In the genomic region with DNA sequence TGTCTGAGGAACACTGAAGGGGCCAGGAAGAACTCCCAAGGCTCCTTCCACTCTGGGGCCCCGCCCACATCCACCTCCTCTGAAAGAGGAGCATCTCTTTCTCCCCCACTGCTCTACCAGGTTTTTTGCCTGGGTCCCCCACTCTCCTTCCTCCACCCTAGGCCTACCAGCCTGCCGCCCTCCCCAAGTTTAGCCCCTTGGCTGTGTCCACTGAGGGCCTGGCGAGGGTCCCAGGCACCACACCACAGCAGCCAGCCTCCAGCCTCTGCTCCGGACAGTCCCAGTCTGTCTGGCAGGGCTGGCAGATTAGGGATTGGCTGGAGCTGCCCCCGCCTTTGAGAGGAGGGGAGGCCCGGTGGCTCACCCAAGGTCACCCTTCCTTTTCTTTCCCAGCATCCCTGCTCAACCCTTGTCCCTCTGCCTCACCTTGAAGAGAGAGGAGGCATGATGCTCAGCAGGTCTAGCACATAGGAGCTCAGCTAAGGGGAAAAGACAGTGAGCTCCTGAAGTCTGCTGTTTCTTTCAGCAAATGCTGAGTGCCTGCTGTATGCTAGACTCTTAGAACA, we compare ENCODE assay signal across 8 mouse cellular contexts. TPM values are rescaled to one million over a fixed set of nuclear protein-coding genes. Genes with fewer than 3 reads are reported as not detected.
A peak's percentile ranks its signal among the peaks of the same experiment; 100 is the strongest.
DNase-seq lines count a peak whose midpoint lies in the region; ATAC-seq and TF ChIP-seq lines count a peak whose summit lies in the region.

No protein-coding gene starts in this region.

- DNase-seq in lung, postnatal 10 days, result peak; percentile 63
- no peak for DNase-seq in lung, postnatal 25 days (ENCODE audit: low spot score)
- DNase-seq in cerebellum, adult 9-11 months, result peak; percentile 64
- DNase-seq in forebrain, postnatal 0 days, result peak; percentile 38
- DNase-seq in midbrain, embryonic 14.5 days, result peak; percentile 31
- DNase-seq in liver, result no peak

- H3K9ac ChIP-seq in forebrain, postnatal 0 days, result no peak overlapping the region
- no peak overlapping the region for H3K9ac ChIP-seq in hindbrain, embryonic 16.5 days (ENCODE audit: low read depth, low read length)
- H3K9ac ChIP-seq in midbrain, embryonic 14.5 days (replicated peaks; ENCODE audit: low read length), result peak overlapping the region; percentile 12; the same call in 1 of the 2 replicates

- no peaks in the 10 kb centered on the region for H3K9me3 ChIP-seq in forebrain, postnatal 0 days (ENCODE audit: low read length)
- H3K9me3 ChIP-seq in hindbrain, embryonic 16.5 days (ENCODE audit: control insufficient read depth, low read length), result peaks cover 2% of the 10 kb centered on the region; the same call in 1 of the 2 replicates
- no peaks in the 10 kb centered on the region for H3K9me3 ChIP-seq in midbrain, embryonic 14.5 days (ENCODE audit: control insufficient read depth, low read length)

- H3K4me1 ChIP-seq in forebrain, postnatal 0 days (ENCODE audit: insufficient read depth), result peaks cover 29% of the 10 kb centered on the region
- peaks cover 42% of the 10 kb centered on the region for H3K4me1 ChIP-seq in hindbrain, embryonic 16.5 days (ENCODE audit: control insufficient read depth, insufficient read depth, low read depth, low read length)
- peaks cover 44% of the 10 kb centered on the region for H3K4me1 ChIP-seq in midbrain, embryonic 14.5 days (ENCODE audit: control insufficient read depth, insufficient read depth, low read length)

- no peaks in the 10 kb centered on the region for H3K27me3 ChIP-seq in forebrain, postnatal 0 days (ENCODE audit: insufficient read depth, low read length)
- H3K27me3 ChIP-seq in hindbrain, embryonic 16.5 days (replicated peaks; ENCODE audit: control insufficient read depth, insufficient read depth, low read length), result no peaks in the 10 kb centered on the region
- H3K27me3 ChIP-seq in midbrain, embryonic 14.5 days (ENCODE audit: control insufficient read depth, insufficient read depth, low read length), result no peaks in the 10 kb centered on the region

- no peak overlapping the region for H3K4me3 ChIP-seq in forebrain, postnatal 0 days (ENCODE audit: low read depth, low read length)
- H3K4me3 ChIP-seq in hindbrain, embryonic 16.5 days (ENCODE audit: low read length), result no peak overlapping the region
- no peak overlapping the region for H3K4me3 ChIP-seq in midbrain, embryonic 14.5 days (replicated peaks; ENCODE audit: low read depth, low read length)

- no peak for TF ChIP-seq CTCF in forebrain, postnatal 0 days (IDR thresholded peaks at IDR 0.05; ENCODE audit: low read depth)

- 10% methylated on average over 6 of the region's 6 CpGs for WGBS in forebrain, postnatal 0 days
- WGBS in hindbrain, embryonic 16.5 days, result 11% methylated on average over 5 of the region's 6 CpGs
- 7% methylated on average over 6 of the region's 6 CpGs for WGBS in midbrain, embryonic 14.5 days

- H3K36me3 ChIP-seq in forebrain, postnatal 0 days (ENCODE audit: insufficient read depth), result no peaks in the 10 kb centered on the region
- no peaks in the 10 kb centered on the region for H3K36me3 ChIP-seq in hindbrain, embryonic 16.5 days (ENCODE audit: control insufficient read depth, insufficient read depth, low read length)
- H3K36me3 ChIP-seq in midbrain, embryonic 14.5 days (ENCODE audit: control insufficient read depth, insufficient read depth, low read length), result no peaks in the 10 kb centered on the region

- no peak for ATAC-seq in forebrain, postnatal 0 days
- ATAC-seq in hindbrain, embryonic 16.5 days, result peak; percentile 3; the same call in 1 of the 2 replicates
- no peak for ATAC-seq in midbrain, embryonic 14.5 days (ENCODE audit: low FRiP score, low TSS enrichment)
- no peak for ATAC-seq in CD4-positive, CD25-positive, alpha-beta regulatory T cell, adult 4 months

- peak overlapping the region; percentile 95 for H3K27ac ChIP-seq in forebrain, postnatal 0 days (ENCODE audit: low read depth, low read length)
- peak overlapping the region; percentile 93 for H3K27ac ChIP-seq in hindbrain, embryonic 16.5 days (ENCODE audit: low read depth, low read length)
- H3K27ac ChIP-seq in midbrain, embryonic 14.5 days (replicated peaks; ENCODE audit: low read depth, low read length), result peak overlapping the region; percentile 98

- no peak overlapping the region for H3K4me2 ChIP-seq in forebrain, postnatal 0 days (ENCODE audit: low read depth)
- no peak overlapping the region for H3K4me2 ChIP-seq in hindbrain, embryonic 16.5 days (ENCODE audit: low read length)
- H3K4me2 ChIP-seq in midbrain, embryonic 14.5 days (ENCODE audit: low read length), result peak overlapping the region; percentile 93

RNA-seq across cellular contexts. Expression of gene Rcor2, which starts 2.3 kb away (rescaled TPM):
- total RNA-seq in forebrain, postnatal 0 days (2014; rRNA removed), result 41.9 and 49.6 TPM in 2 replicates
- polyA plus RNA-seq in forebrain, postnatal 0 days (2015; fragmentation: Nextera tagmentation; extraction: Ambion mirVana), result 13.7 and 14.5 TPM in 2 replicates
- polyA plus RNA-seq in hindbrain, embryonic 16.5 days (2015; fragmentation: Nextera tagmentation; extraction: Ambion mirVana), result 10.5 and 18.5 TPM in 2 replicates
- 23.1 and 26.6 TPM in 2 replicates for polyA plus RNA-seq in midbrain, embryonic 14.5 days (2014; fragmentation: Nextera tagmentation; extraction: Ambion mirVana)
- under 1 TPM in 1 of 2 experiments, not detected in 1; 0.42 TPM for polyA plus RNA-seq in CD4-positive, CD25-positive, alpha-beta regulatory T cell, adult 4 months (2017; shearing (Covaris generic))

RNA-seq across cellular contexts. Expression of gene Naa40, which starts 23.9 kb away (rescaled TPM):
- total RNA-seq in forebrain, postnatal 0 days (2014; rRNA removed), result 48.5 and 57.7 TPM in 2 replicates
- 34.7 and 44.0 TPM in 2 replicates for polyA plus RNA-seq in forebrain, postnatal 0 days (2015; fragmentation: Nextera tagmentation; extraction: Ambion mirVana)
- 60.6 and 66.9 TPM in 2 replicates for polyA plus RNA-seq in hindbrain, embryonic 16.5 days (2015; fragmentation: Nextera tagmentation; extraction: Ambion mirVana)
- 68.6 and 77.8 TPM in 2 replicates for polyA plus RNA-seq in midbrain, embryonic 14.5 days (2014; fragmentation: Nextera tagmentation; extraction: Ambion mirVana)
- 10 to 100 TPM; 21.9 to 26.8 TPM for polyA plus RNA-seq in CD4-positive, CD25-positive, alpha-beta regulatory T cell, adult 4 months (2017; shearing (Covaris generic))

RNA-seq across cellular contexts. Expression of gene Cox8a, which starts 47.4 kb away (rescaled TPM):
- total RNA-seq in forebrain, postnatal 0 days (2014; rRNA removed), result 735 and 828 TPM in 2 replicates
- polyA plus RNA-seq in forebrain, postnatal 0 days (2015; fragmentation: Nextera tagmentation; extraction: Ambion mirVana), result 1,247 and 1,523 TPM in 2 replicates
- polyA plus RNA-seq in hindbrain, embryonic 16.5 days (2015; fragmentation: Nextera tagmentation; extraction: Ambion mirVana), result 1,071 and 1,270 TPM in 2 replicates
- polyA plus RNA-seq in midbrain, embryonic 14.5 days (2014; fragmentation: Nextera tagmentation; extraction: Ambion mirVana), result 921 and 1,195 TPM in 2 replicates
- polyA plus RNA-seq in CD4-positive, CD25-positive, alpha-beta regulatory T cell, adult 4 months (2017; shearing (Covaris generic)), result 100 to 1,000 TPM; 223 to 296 TPM

RNA-seq across cellular contexts. Expression of gene Otub1, which starts 58.7 kb away (rescaled TPM):
- 248 and 252 TPM in 2 replicates for total RNA-seq in forebrain, postnatal 0 days (2014; rRNA removed)
- 286 and 290 TPM in 2 replicates for polyA plus RNA-seq in forebrain, postnatal 0 days (2015; fragmentation: Nextera tagmentation; extraction: Ambion mirVana)
- polyA plus RNA-seq in hindbrain, embryonic 16.5 days (2015; fragmentation: Nextera tagmentation; extraction: Ambion mirVana), result 246 and 249 TPM in 2 replicates
- polyA plus RNA-seq in midbrain, embryonic 14.5 days (2014; fragmentation: Nextera tagmentation; extraction: Ambion mirVana), result 244 and 263 TPM in 2 replicates
- 100 to 1,000 TPM; 157 to 198 TPM for polyA plus RNA-seq in CD4-positive, CD25-positive, alpha-beta regulatory T cell, adult 4 months (2017; shearing (Covaris generic))

Comparison
In these comparisons a context has a peak if more than half of its experiments do, and no peak if none do; other contexts are left out.
1. DNase-seq: peak in lung, postnatal 10 days (single experiment), cerebellum, adult 9-11 months (single experiment), forebrain, postnatal 0 days (single experiment) and midbrain, embryonic 14.5 days (single experiment); none in lung, postnatal 25 days (single experiment) and liver (single experiment).
2. Peak in every context shown above with its lines, with median percentiles within 50 percentile points of each other: H3K27ac ChIP-seq.